8 mouse cellular contexts compared by ENCODE assay signal in genomic region chr1:89191127-89191740, GRCm38 (mm10).
DNase-seq lines count a peak whose midpoint lies in the region; ATAC-seq and TF ChIP-seq lines count a peak whose summit lies in the region.

No protein-coding gene starts in this region.

- H3K9ac ChIP-seq in intestine, embryonic 15.5 days: no peak overlapping the region
- no peak overlapping the region for H3K9ac ChIP-seq in limb, embryonic 15.5 days

- no peaks in the 10 kb centered on the region for H3K27me3 ChIP-seq in spleen, adult 2 months (ENCODE audit: control insufficient read depth, insufficient read depth, low read length)
- H3K27me3 ChIP-seq in intestine, embryonic 15.5 days (replicated peaks): no peaks in the 10 kb centered on the region
- H3K27me3 ChIP-seq in limb, embryonic 15.5 days: no peaks in the 10 kb centered on the region

- H3K4me3 ChIP-seq in spleen, adult 2 months (ENCODE audit: extremely low read depth, insufficient read depth, insufficient read length): no peak overlapping the region
- no peak overlapping the region for H3K4me3 ChIP-seq in intestine, embryonic 15.5 days (replicated peaks)
- H3K4me3 ChIP-seq in limb, embryonic 15.5 days: no peak overlapping the region

- TF ChIP-seq POLR2A in spleen, adult 2 months (IDR thresholded peaks at IDR 0.05; ENCODE audit: low read depth, low read length): no peak

- intact Hi-C loops in gastrocnemius, postnatal 36 days (cut with DNase I): no loop called here

- WGBS in spleen, adult 2 months: 29% methylated on average over 11 of the region's 11 CpGs
- WGBS in intestine, embryonic 15.5 days: 9% methylated on average over 11 of the region's 11 CpGs
- 9% methylated on average over 11 of the region's 11 CpGs for WGBS in limb, embryonic 15.5 days

- no peak overlapping the region; the same call in 1 of the 2 replicates for H3K4me2 ChIP-seq in intestine, embryonic 15.5 days (replicated peaks)
- no peak overlapping the region for H3K4me2 ChIP-seq in limb, embryonic 15.5 days

- no peaks in the 10 kb centered on the region for H3K4me1 ChIP-seq in spleen, adult 2 months (ENCODE audit: control insufficient read depth, insufficient read depth, insufficient read length)
- H3K4me1 ChIP-seq in intestine, embryonic 15.5 days (replicated peaks): peaks cover 8% of the 10 kb centered on the region; the same call in 1 of the 2 replicates
- peaks cover 3% of the 10 kb centered on the region; the same call in 1 of the 2 replicates for H3K4me1 ChIP-seq in limb, embryonic 15.5 days

- H3K36me3 ChIP-seq in spleen, adult 2 months (ENCODE audit: control insufficient read depth, insufficient read depth, low read length): no peaks in the 10 kb centered on the region
- no peaks in the 10 kb centered on the region for H3K36me3 ChIP-seq in intestine, embryonic 15.5 days
- no peaks in the 10 kb centered on the region for H3K36me3 ChIP-seq in limb, embryonic 15.5 days

- TF ChIP-seq CTCF in spleen, adult 2 months (IDR thresholded peaks at IDR 0.05; ENCODE audit: extremely low read depth, insufficient read depth, insufficient read length, insufficient replicate concordance): peak; percentile 32; the same call in 1 of the 2 replicates

- H3K9me3 ChIP-seq in intestine, embryonic 15.5 days: no peaks in the 10 kb centered on the region
- no peaks in the 10 kb centered on the region for H3K9me3 ChIP-seq in limb, embryonic 15.5 days

- H3K27ac ChIP-seq in spleen, adult 2 months (ENCODE audit: insufficient read depth, low read length): no peak overlapping the region
- peak overlapping the region; percentile 34; the same call in 1 of the 2 replicates for H3K27ac ChIP-seq in intestine, embryonic 15.5 days
- H3K27ac ChIP-seq in limb, embryonic 15.5 days: 0 out of 2 replicates have a peak overlapping the region, but pooled peaks have one; percentile 17

- no peak for DNase-seq in spleen, adult 2 months (ENCODE audit: low read depth in 1 of 2, low spot score in 2 of 2)
- DNase-seq in spleen, adult 12 weeks (ENCODE audit: low spot score): no peak
- DNase-seq in cerebellum, postnatal 14 days: peak; percentile 80 to 86
- peak; percentile 77 to 87 for DNase-seq in gastrocnemius, postnatal 36 days
- DNase-seq in ovary, postnatal 14 days (ENCODE audit: low spot score): peak; percentile 86
- DNase-seq in urinary bladder, postnatal 36 days (ENCODE audit: low spot score in 2 of 2): peak; percentile 78 to 86

- peak; percentile 62 for ATAC-seq in intestine, embryonic 15.5 days
- no peak for ATAC-seq in limb, embryonic 15.5 days (ENCODE audit: insufficient number of reproducible peaks, low FRiP score, low TSS enrichment, low read depth)

Comparison
In these comparisons a context has a peak if more than half of its experiments do, and no peak if none do; other contexts are left out.
1. DNase-seq: peak in cerebellum, postnatal 14 days (2 of 2), gastrocnemius, postnatal 36 days (2 of 2), ovary, postnatal 14 days (single experiment) and urinary bladder, postnatal 36 days (2 of 2); none in spleen, adult 2 months (0 of 2) and spleen, adult 12 weeks (single experiment).